Mouse (Mus musculus) MEL (cell line): Measurements from ENCODE around the gene Eva1c. TPM values are rescaled to one million over a fixed set of nuclear protein-coding genes. Genes with fewer than 3 reads are reported as not detected.
A peak's percentile ranks its signal among the peaks of the same experiment; 100 is the strongest.

Experiments used
- DNase-seq: peaks from one replicate; pipeline ENCODE4 v3.0.0; 2011; ENCODE audit warnings: low read depth, low spot score
- H3K27ac ChIP-seq: 2 replicates; pipeline ENCODE4 v1.5.1; 2012; ENCODE audit warnings: low read depth, mild to moderate bottlenecking, control low read depth, low read length, moderate library complexity; ENCODE audit not compliant: control insufficient read depth
- H3K27me3 ChIP-seq, 2 experiments: fragments of 150-350 bp in 1 of 2; sonication (generic) in 1 of 2; 2 replicates each; pipeline ENCODE4 v1.6.1; 2012; ENCODE audit warnings: low read length in 2 of 2, mild to moderate bottlenecking in 2 of 2, improper control_type of control experiment in 1 of 2, moderate library complexity in 1 of 2; ENCODE audit not compliant: insufficient read depth in 2 of 2, control insufficient read depth in 1 of 2
- H3K36me3 ChIP-seq, 2 experiments: 2 replicates each; pipeline ENCODE4 v1.6.1; 2012 to 2014; ENCODE audit warnings: low read length in 2 of 2, improper control_type of control experiment in 1 of 2, inconsistent platforms in 1 of 2, mild to moderate bottlenecking in 1 of 2; ENCODE audit not compliant: insufficient read depth in 2 of 2, control insufficient read depth in 1 of 2
- H3K4me1 ChIP-seq, 2 experiments: fragments of 150-350 bp in 1 of 2; sonication (generic) in 1 of 2; 2 replicates each; pipeline ENCODE4 v1.6.1; 2012; ENCODE audit warnings: low read length in 2 of 2, improper control_type of control experiment in 1 of 2, mild to moderate bottlenecking in 1 of 2; ENCODE audit not compliant: insufficient read depth in 2 of 2, control insufficient read depth in 1 of 2
- H3K4me3 ChIP-seq, 2 experiments: fragments of 150-350 bp in 1 of 2; sonication (generic) in 1 of 2; 2 replicates each; pipeline ENCODE4 v1.5.1; 2012; ENCODE audit warnings: low read depth in 2 of 2, low read length in 2 of 2, mild to moderate bottlenecking in 2 of 2, moderate library complexity in 2 of 2, control low read depth in 1 of 2, improper control_type of control experiment in 1 of 2; ENCODE audit not compliant: control insufficient read depth in 1 of 2, insufficient read depth in 1 of 2
- H3K79me2 ChIP-seq: 2 replicates; pipeline ENCODE4 v1.6.1; 2012; ENCODE audit warnings: mild to moderate bottlenecking, low read length, moderate library complexity; ENCODE audit not compliant: control insufficient read depth, poor library complexity, insufficient read depth
- H3K9ac ChIP-seq: 2 replicates; pipeline ENCODE4 v1.6.1; 2012; ENCODE audit warnings: low read depth, mild to moderate bottlenecking, control low read depth, low read length, moderate library complexity; ENCODE audit not compliant: control insufficient read depth, poor library complexity, severe bottlenecking
- H3K9me3 ChIP-seq: fragments of 150-350 bp; sonication (generic); replicated peaks from 2 replicates; pipeline ENCODE4 v1.6.1; 2012; ENCODE audit warnings: mild to moderate bottlenecking, low read length, improper control_type of control experiment, moderate library complexity; ENCODE audit not compliant: insufficient read depth
- BHLHE40 ChIP-seq: IDR thresholded peaks from 2 replicates; pipeline ENCODE4 v1.6.1; 2012; ENCODE audit warnings: low read depth, mild to moderate bottlenecking, inconsistent platforms, low read length, improper control_type of control experiment, borderline replicate concordance
- CTCF ChIP-seq, 3 experiments: IDR thresholded peaks in 2 of 3; conservative IDR thresholded peaks in 1 of 3; 2 replicates each; pipeline ENCODE4 v1.5.1; 2011 to 2012; ENCODE audit warnings: low read length in 3 of 3, low read depth in 2 of 3, mild to moderate bottlenecking in 2 of 3, improper control_type of control experiment in 1 of 3, inconsistent platforms in 1 of 3, mixed read lengths in 1 of 3, moderate library complexity in 1 of 3; ENCODE audit not compliant: control insufficient read depth in 1 of 3, insufficient read depth in 1 of 3, poor library complexity in 1 of 3, severe bottlenecking in 1 of 3
- GABPA ChIP-seq: IDR thresholded peaks from 2 replicates; pipeline ENCODE4 v1.6.1; 2012; ENCODE audit warnings: low read depth, mild to moderate bottlenecking, inconsistent platforms, low read length, improper control_type of control experiment, moderate library complexity
- JUND ChIP-seq: IDR thresholded peaks from 2 replicates; pipeline ENCODE4 v1.6.1; 2011; ENCODE audit warnings: low read depth, mild to moderate bottlenecking, improper control_type of control experiment, low read length
- KAT2A ChIP-seq: conservative IDR thresholded peaks from 2 replicates; pipeline ENCODE4 v1.6.1; 2012; ENCODE audit warnings: low read depth, low read length, improper control_type of control experiment, inconsistent platforms
- MAFK ChIP-seq: IDR thresholded peaks from 2 replicates; pipeline ENCODE4 v1.6.1; 2011; ENCODE audit warnings: low read depth, mild to moderate bottlenecking, low read length, improper control_type of control experiment, borderline replicate concordance
- MAX ChIP-seq: IDR thresholded peaks from 2 replicates; pipeline ENCODE4 v1.6.1; 2011; ENCODE audit warnings: low read length, improper control_type of control experiment
- MAZ ChIP-seq: IDR thresholded peaks from 2 replicates; pipeline ENCODE4 v1.6.1; 2012; ENCODE audit warnings: low read depth, mild to moderate bottlenecking, inconsistent platforms, low read length, improper control_type of control experiment
- MXI1 ChIP-seq: IDR thresholded peaks from 2 replicates; pipeline ENCODE4 v1.6.1; 2011; ENCODE audit warnings: mild to moderate bottlenecking, low read depth, low read length, improper control_type of control experiment
- MYB ChIP-seq: IDR thresholded peaks from 2 replicates; pipeline ENCODE4 v1.6.1; 2011; ENCODE audit warnings: mild to moderate bottlenecking, low read depth, low read length, improper control_type of control experiment
- MYC ChIP-seq: IDR thresholded peaks from 2 replicates; pipeline ENCODE4 v1.6.1; 2011; ENCODE audit warnings: low read depth, mild to moderate bottlenecking, low read length, improper control_type of control experiment, moderate library complexity
- NRF1 ChIP-seq: IDR thresholded peaks from 2 replicates; pipeline ENCODE4 v1.6.1; 2014; ENCODE audit warnings: low read depth, mild to moderate bottlenecking, inconsistent platforms, low read length, improper control_type of control experiment, moderate library complexity; ENCODE audit not compliant: poor library complexity, insufficient read depth, severe bottlenecking
- POLR2A ChIP-seq, 2 experiments: IDR thresholded peaks; 2 replicates each; pipeline ENCODE4 v1.6.1; 2011 to 2012; ENCODE audit warnings: low read length in 2 of 2, mild to moderate bottlenecking in 2 of 2, control low read depth in 1 of 2, improper control_type of control experiment in 1 of 2, low read depth in 1 of 2, moderate library complexity in 1 of 2; ENCODE audit not compliant: control insufficient read depth in 1 of 2, insufficient read depth in 1 of 2, poor library complexity in 1 of 2
- POLR2AphosphoS2 ChIP-seq: IDR thresholded peaks from 2 replicates; pipeline ENCODE4 v1.6.1; 2011; ENCODE audit warnings: low read length, improper control_type of control experiment
- RAD21 ChIP-seq: IDR thresholded peaks from 2 replicates; pipeline ENCODE4 v1.6.1; 2011; ENCODE audit warnings: mild to moderate bottlenecking, low read depth, low read length, improper control_type of control experiment
- SMC3 ChIP-seq: IDR thresholded peaks from 2 replicates; pipeline ENCODE4 v1.6.1; 2011; ENCODE audit warnings: low read depth, low read length, improper control_type of control experiment
- TBP ChIP-seq: IDR thresholded peaks from 2 replicates; pipeline ENCODE4 v1.8.0; 2011; ENCODE audit warnings: low read depth, low read length, improper control_type of control experiment
- TCF12 ChIP-seq: IDR thresholded peaks from 2 replicates; pipeline ENCODE4 v1.6.1; 2014; ENCODE audit warnings: low read depth, mild to moderate bottlenecking, inconsistent platforms, low read length, improper control_type of control experiment, moderate library complexity
- UBTF ChIP-seq: IDR thresholded peaks from 2 replicates; pipeline ENCODE4 v1.6.1; 2012; ENCODE audit warnings: low read depth, mild to moderate bottlenecking, inconsistent platforms, low read length, improper control_type of control experiment, moderate library complexity, borderline replicate concordance; ENCODE audit not compliant: insufficient read depth
- USF2 ChIP-seq, 2 experiments: IDR thresholded peaks; 2 replicates each; pipeline ENCODE4 v1.6.1; 2011 to 2012; ENCODE audit warnings: improper control_type of control experiment in 2 of 2, low read length in 2 of 2, borderline replicate concordance in 1 of 2, inconsistent platforms in 1 of 2, low read depth in 1 of 2, mild to moderate bottlenecking in 1 of 2; ENCODE audit not compliant: insufficient read depth in 1 of 2
- ZC3H11A ChIP-seq: IDR thresholded peaks from 2 replicates; pipeline ENCODE4 v1.6.1; 2012; ENCODE audit warnings: low read depth, mild to moderate bottlenecking, inconsistent platforms, low read length, improper control_type of control experiment
- ZMIZ1 ChIP-seq: IDR thresholded peaks from 2 replicates; pipeline ENCODE4 v1.6.1; 2012; ENCODE audit warnings: low read depth, mild to moderate bottlenecking, inconsistent platforms, low read length, improper control_type of control experiment, moderate library complexity
- polyA plus RNA-seq, 2 experiments: library from polyadenylated mRNA; stranded (reverse) in 1 of 2; unstranded in 1 of 2; fragments of >175 nt in 1 of 2; fragments of >200 nt in 1 of 2; gene quantifications; 2 replicates each; pipeline versions ENCODE4 v1.2.1 to v1.2.4; 2012; ENCODE audit warnings: low replicate concordance in 2 of 2, low read depth in 1 of 2; ENCODE audit not compliant: insufficient read length in 2 of 2, insufficient read depth in 1 of 2, missing spikeins in 1 of 2
- total RNA-seq: library from RNA; depleted of rRNA; stranded (reverse); fragments of 300-350 nt; gene quantifications from 2 replicates; pipeline ENCODE4 v1.2.3, GENCODE M21; 2012

The Eva1c gene
- total and polyA plus RNA-seq, 3 experiments = 0.06 TPM; not detected in 2

DNA sequence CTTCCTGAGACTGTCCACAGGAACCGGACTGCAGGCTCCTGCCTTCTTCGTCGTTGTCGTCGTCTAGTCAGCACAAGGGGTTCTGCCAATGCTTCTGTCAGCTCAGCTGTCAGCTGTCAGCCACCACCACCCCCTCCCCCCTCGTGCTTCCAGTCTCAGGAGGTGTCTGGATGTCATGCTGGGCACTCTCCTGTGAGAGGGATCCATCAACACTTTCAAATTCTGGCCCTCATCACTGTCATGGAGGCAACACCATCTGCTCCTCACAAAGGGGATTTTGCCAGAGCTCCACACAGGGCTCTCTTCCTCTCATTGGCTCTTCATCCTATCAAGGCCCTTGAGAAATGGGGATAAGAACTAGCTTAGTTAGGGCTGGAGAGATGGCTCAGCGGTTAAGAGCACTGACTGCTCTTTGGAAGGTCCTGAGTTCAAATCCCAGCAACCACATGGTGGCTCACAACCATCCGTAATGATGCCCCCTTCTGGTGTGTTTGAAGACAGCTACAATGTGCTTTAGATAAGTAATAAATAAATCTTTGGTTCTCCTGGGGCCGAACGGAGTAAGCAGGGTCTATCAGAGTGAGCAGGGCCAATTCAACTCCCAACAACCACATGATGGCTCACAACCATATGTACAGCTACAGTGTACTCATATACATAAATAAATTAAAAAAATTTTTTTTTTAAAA lies 95.1 kb downstream of the Eva1c start:
- Histone ChIP-seq H3K9ac (no peak overlapping the region), H3K79me2 (no peaks in the 10 kb centered on the region)
- no peak for TF ChIP-seq MAX
- no peak for TF ChIP-seq TCF12
- TF ChIP-seq, all 39 proteins: peak for 0
- Histone ChIP-seq H3K27ac (no peak overlapping the region), H3K9me3 (no peaks in the 10 kb centered on the region), H3K4me3 (no peak overlapping the region), H3K27me3 (no peaks in the 10 kb centered on the region), H3K4me1 (no peaks in the 10 kb centered on the region), H3K36me3 (no peaks in the 10 kb centered on the region; a peak in 1 of 4 replicates)
- DNase-seq = no peak

DNA sequence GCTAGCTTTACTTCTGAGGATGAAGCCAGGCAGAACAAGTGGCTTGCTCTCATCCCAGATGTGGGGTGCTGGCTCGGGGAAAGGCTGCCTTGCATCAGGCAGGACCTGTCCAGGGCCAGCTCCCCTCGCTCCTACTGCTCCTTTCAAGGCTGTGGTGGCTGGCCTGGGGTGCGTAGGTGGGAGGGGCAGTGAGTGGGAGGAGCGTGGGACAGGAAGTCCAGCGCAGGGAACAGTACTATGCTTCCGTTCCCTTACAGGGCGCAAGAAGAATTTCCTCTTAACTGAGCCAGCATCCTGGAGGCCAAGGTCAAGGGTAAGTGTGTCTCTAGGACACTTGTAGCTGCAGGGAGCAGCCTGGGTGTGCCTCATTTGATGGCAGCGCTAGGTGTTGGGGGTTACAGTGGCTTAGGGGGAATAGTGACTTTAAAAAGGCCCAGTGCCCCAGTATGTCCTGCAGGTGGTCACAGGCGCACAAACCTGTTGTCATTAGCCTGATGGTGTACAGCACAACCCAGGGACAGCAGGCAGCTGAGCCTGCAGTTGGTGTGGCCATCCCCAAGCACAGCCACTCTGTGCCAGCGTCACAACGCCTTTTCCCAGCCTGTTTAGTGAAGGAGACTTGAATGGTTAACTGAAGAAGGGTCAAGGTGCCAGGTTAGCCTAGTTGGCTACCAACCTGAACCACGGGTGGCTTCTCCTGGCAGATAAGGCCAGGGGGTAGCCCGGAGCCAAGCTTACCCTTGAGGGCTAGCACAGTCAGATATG lies 98.3 kb downstream of the Eva1c start:
- TF ChIP-seq ZMIZ1 (no peak), USF2 (IDR thresholded peaks at IDR 0.05; ENCODE audit: borderline replicate concordance in 1 of 2, insufficient read depth in 1 of 2, low read depth in 1 of 2, low read length in 2 of 2) (no peak), MAZ (no peak), CTCF (IDR thresholded peaks at IDR 0.05 in 2 of 3, conservative IDR thresholded peaks at IDR 0.05 in 1 of 3; ENCODE audit: control insufficient read depth in 1 of 3, insufficient read depth in 1 of 3, low read depth in 2 of 3, low read length in 3 of 3, poor library complexity in 1 of 3, severe bottlenecking in 1 of 3) (no peak), TBP (no peak), GABPA (no peak)
- TF ChIP-seq, all 39 proteins: peak for 0
- no peaks in the 10 kb centered on the region for H3K27me3 ChIP-seq
- DNase-seq = no peak
- H3K79me2 ChIP-seq = no peaks in the 10 kb centered on the region
- no peak overlapping the region for H3K9ac ChIP-seq
- no peaks in the 10 kb centered on the region; a peak in 1 of 4 replicates for H3K36me3 ChIP-seq
- no peak overlapping the region for H3K4me3 ChIP-seq
- H3K4me1 ChIP-seq = no peaks in the 10 kb centered on the region
- H3K27ac ChIP-seq = no peak overlapping the region
- H3K9me3 ChIP-seq = no peaks in the 10 kb centered on the region

DNA sequence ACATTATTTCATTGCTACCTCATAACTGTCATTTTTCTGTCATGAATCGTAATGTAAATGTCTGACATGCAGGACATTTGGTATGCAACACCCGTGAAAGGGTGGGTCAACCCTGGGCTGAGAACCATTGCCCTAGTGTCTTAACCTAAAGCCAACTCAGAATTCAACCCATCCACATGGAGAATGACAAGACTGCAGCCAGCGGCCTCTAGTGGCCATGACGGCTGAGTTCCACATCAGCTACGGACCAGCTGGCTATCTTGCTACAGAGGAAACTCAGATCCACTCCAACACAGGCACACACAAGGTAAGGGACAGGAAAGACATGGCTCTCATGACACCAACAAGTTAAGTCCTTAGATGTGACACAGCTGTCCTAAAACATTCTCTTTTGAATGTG lies 98.9 kb downstream of the Eva1c start:
- no peak for TF ChIP-seq MYB
- no peak for TF ChIP-seq KAT2A
- TF ChIP-seq MAFK = no peak
- TF ChIP-seq JUND = no peak
- TF ChIP-seq CTCF (IDR thresholded peaks at IDR 0.05 in 2 of 3, conservative IDR thresholded peaks at IDR 0.05 in 1 of 3; ENCODE audit: control insufficient read depth in 1 of 3, insufficient read depth in 1 of 3, low read depth in 2 of 3, low read length in 3 of 3, poor library complexity in 1 of 3, severe bottlenecking in 1 of 3) = peak; percentile 51 to 80 (median 67)
- no peak for TF ChIP-seq POLR2A (IDR thresholded peaks at IDR 0.05; ENCODE audit: control insufficient read depth in 1 of 2, insufficient read depth in 1 of 2, low read depth in 1 of 2, low read length in 2 of 2, poor library complexity in 1 of 2)
- TF ChIP-seq MXI1 = no peak
- no peak for TF ChIP-seq UBTF
- no peak for TF ChIP-seq GABPA
- TF ChIP-seq SMC3 = peak; percentile 71
- TF ChIP-seq NRF1 = no peak
- TF ChIP-seq ZC3H11A = 0 out of 2 replicates have a peak, but pooled peaks have one; percentile 36
- TF ChIP-seq POLR2AphosphoS2 = no peak
- no peak for TF ChIP-seq BHLHE40
- peak; percentile 63 for TF ChIP-seq RAD21
- 0 out of 2 replicates have a peak, but pooled peaks have one; percentile 27 for TF ChIP-seq MYC
- TF ChIP-seq, all 39 proteins: peak for 5
- Histone ChIP-seq H3K27me3 (no peaks in the 10 kb centered on the region), H3K36me3 (no peaks in the 10 kb centered on the region; a peak in 1 of 4 replicates), H3K4me3 (no peak overlapping the region), H3K79me2 (no peaks in the 10 kb centered on the region), H3K9me3 (no peaks in the 10 kb centered on the region), H3K4me1 (no peaks in the 10 kb centered on the region), H3K27ac (no peak overlapping the region), H3K9ac (no peak overlapping the region)
- DNase-seq = peak; percentile 37
